Mouse (Mus musculus): ENCODE measurements around the gene Fto. TPM values are rescaled to one million over a fixed set of nuclear protein-coding genes. Genes with fewer than 3 reads are reported as not detected.

The Fto gene
- polyA plus RNA-seq, 1 experiment: 151 TPM

DNA sequence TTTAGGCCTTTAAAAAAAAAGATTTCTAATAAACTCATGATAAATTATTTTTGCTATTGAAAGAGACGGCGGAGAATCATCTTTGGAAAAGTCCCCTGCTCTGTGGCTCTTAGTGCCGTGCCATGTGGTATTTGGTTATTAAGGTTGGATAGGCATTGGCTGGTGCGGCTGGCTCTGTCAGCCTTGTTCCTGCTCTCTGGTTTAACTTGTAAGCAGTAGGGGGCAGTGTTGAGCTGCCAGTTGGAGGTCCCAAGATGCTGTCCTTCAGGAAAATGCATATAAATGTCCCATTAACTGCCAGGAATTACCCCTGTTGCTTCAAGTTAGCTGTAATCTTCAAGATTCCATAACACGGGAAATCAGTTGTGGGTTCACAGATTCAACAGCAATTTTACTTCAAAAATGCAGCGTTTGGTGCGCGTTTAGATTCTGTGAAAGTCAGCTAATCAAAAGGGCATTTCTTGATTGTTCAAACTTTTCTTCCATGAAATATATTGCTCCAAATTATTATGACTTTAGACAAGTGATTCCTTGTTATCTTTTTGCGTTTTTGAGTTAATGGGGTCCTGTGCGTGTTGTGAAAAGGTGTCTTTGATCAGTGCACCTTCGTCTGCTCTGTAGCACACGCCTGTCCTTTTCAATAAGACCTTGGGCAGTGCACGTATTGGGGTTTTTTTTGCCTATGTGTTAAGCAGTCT is 174.9 kb downstream of the Fto start:
- Histone ChIP-seq H3K4me3 (replicated peaks; ENCODE audit: insufficient read depth, low read depth, low read length) (no peak overlapping the region), H3K4me1 (ENCODE audit: control insufficient read depth, insufficient read depth, low read length) (no peaks in the 10 kb centered on the region), H3K27ac (ENCODE audit: insufficient read depth, low read length) (no peak overlapping the region), H3K27me3 (ENCODE audit: control insufficient read depth, insufficient read depth, low read length) (no peaks in the 10 kb centered on the region)
- peak; percentile 75 for TF ChIP-seq CTCF (IDR thresholded peaks at IDR 0.05; ENCODE audit: borderline replicate concordance, insufficient read depth, low read depth, low read length)
- TF ChIP-seq POLR2A (IDR thresholded peaks at IDR 0.05; ENCODE audit: borderline replicate concordance, insufficient read depth, low read length): no peak
- DNase-seq: peak; percentile 77 to 78
- WGBS: 60% methylated on average over 13 of the region's 13 CpGs

- no peaks in the 10 kb centered on the region for H3K4me1 ChIP-seq (ENCODE audit: control insufficient read depth, insufficient read depth, low read length)
Measured at GRCm38 (mm10) chr8:91488784-91489450, 175.6 kb downstream of the Fto start.

GRCm38 (mm10) chr8:91490065-91490464 is 176.7 kb downstream of the Fto start:
- DNase-seq: no peak
- H3K4me3 ChIP-seq (replicated peaks; ENCODE audit: insufficient read depth, low read depth, low read length): no peak overlapping the region
- H3K4me1 ChIP-seq (ENCODE audit: control insufficient read depth, insufficient read depth, low read length): peaks cover 4% of the 10 kb centered on the region; the same call in 1 of the 2 replicates
- no peak overlapping the region for H3K27ac ChIP-seq (ENCODE audit: insufficient read depth, low read length)
- WGBS: 82% methylated on average over 5 of the region's 5 CpGs
- TF ChIP-seq POLR2A (IDR thresholded peaks at IDR 0.05; ENCODE audit: borderline replicate concordance, insufficient read depth, low read length) (no peak), CTCF (IDR thresholded peaks at IDR 0.05; ENCODE audit: borderline replicate concordance, insufficient read depth, low read depth, low read length) (no peak)
- no peaks in the 10 kb centered on the region for H3K27me3 ChIP-seq (ENCODE audit: control insufficient read depth, insufficient read depth, low read length)

More at GRCm38 (mm10) chr8:91488784-91489450, 175.6 kb downstream of the Fto start:
- DNase-seq: no peak
- no peak overlapping the region for H3K27ac ChIP-seq (ENCODE audit: insufficient read depth, low read length)
- H3K27me3 ChIP-seq (ENCODE audit: control insufficient read depth, insufficient read depth, low read length): no peaks in the 10 kb centered on the region
- H3K4me3 ChIP-seq (replicated peaks; ENCODE audit: insufficient read depth, low read depth, low read length): no peak overlapping the region
- TF ChIP-seq POLR2A (IDR thresholded peaks at IDR 0.05; ENCODE audit: borderline replicate concordance, insufficient read depth, low read length) (no peak), CTCF (IDR thresholded peaks at IDR 0.05; ENCODE audit: borderline replicate concordance, insufficient read depth, low read depth, low read length) (no peak)
- WGBS: 94% methylated on average over 10 of the region's 10 CpGs

DNA sequence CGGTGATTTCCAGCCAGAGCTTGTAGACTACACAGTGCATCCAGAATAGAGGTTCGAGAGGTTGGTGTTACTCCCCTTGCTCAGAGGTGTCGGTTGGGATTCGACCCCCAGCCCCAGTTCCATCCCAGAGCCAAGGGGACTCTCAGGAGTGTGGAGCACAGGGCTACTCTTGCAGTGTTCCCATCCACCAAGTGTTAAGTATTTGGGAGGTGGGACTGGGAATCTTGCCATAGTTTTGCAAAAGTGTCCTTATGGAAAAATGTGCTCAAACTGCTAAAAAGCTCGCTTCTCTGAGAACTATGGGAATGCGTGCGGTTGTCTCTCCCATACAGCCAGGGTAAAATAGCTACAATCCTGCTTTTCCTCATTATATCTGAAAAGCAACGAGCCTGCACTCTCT is 180.0 kb downstream of the Fto start:
- WGBS: 93% methylated on average over 8 of the region's 8 CpGs
- no peak overlapping the region for H3K4me3 ChIP-seq (replicated peaks; ENCODE audit: insufficient read depth, low read depth, low read length)
- TF ChIP-seq POLR2A (IDR thresholded peaks at IDR 0.05; ENCODE audit: borderline replicate concordance, insufficient read depth, low read length) (no peak), CTCF (IDR thresholded peaks at IDR 0.05; ENCODE audit: borderline replicate concordance, insufficient read depth, low read depth, low read length) (no peak)
- H3K27ac ChIP-seq (ENCODE audit: insufficient read depth, low read length): no peak overlapping the region
- H3K27me3 ChIP-seq (ENCODE audit: control insufficient read depth, insufficient read depth, low read length): no peaks in the 10 kb centered on the region
- DNase-seq: no peak
- H3K4me1 ChIP-seq (ENCODE audit: control insufficient read depth, insufficient read depth, low read length): peaks cover 4% of the 10 kb centered on the region; the same call in 1 of the 2 replicates

DNA sequence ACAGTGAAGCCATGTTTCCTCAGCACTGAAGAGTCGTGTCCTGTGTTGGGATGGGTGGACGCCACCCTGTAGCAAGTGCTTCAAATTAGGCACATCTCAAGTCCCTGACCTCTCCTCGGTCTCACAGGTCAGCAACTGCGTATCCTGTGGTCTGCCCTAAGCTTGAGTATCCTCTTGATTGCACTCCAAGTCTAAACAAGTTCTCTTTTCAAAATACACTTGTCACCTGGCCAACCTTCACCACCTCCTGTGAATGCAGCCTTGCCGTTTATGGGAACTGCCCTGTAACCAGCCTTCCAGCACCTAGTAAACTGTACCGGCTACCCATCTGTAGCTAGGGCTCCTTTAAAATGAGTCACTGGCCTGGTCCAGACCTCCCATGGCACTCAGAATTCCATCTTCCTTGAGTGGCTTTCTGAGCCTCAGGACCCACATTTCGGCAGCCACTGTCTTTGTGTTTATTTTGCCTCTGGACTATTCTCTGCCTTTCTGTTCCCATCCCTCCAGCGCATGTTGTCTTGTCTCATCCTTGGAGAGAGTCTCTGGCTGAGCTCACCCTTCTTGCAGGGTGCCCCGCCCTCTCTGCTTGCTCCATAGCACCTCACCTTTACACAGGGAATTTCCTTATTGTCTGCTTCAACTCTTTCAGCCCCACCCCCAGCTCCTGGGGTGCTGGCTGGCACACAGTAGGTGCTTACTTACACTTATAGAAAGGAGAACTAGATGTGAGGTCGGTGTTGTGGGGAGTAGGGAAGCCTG is 181.4 kb downstream of the Fto start:
- H3K4me1 ChIP-seq (ENCODE audit: control insufficient read depth, insufficient read depth, low read length): peaks cover 6% of the 10 kb centered on the region
- 71% methylated on average over 10 of the region's 10 CpGs for WGBS
- no peak overlapping the region for H3K4me3 ChIP-seq (replicated peaks; ENCODE audit: insufficient read depth, low read depth, low read length)
- no peaks in the 10 kb centered on the region for H3K27me3 ChIP-seq (ENCODE audit: control insufficient read depth, insufficient read depth, low read length)
- TF ChIP-seq POLR2A (IDR thresholded peaks at IDR 0.05; ENCODE audit: borderline replicate concordance, insufficient read depth, low read length) (no peak), CTCF (IDR thresholded peaks at IDR 0.05; ENCODE audit: borderline replicate concordance, insufficient read depth, low read depth, low read length) (no peak)
- no peak overlapping the region for H3K27ac ChIP-seq (ENCODE audit: insufficient read depth, low read length)
- DNase-seq: no peak

DNA sequence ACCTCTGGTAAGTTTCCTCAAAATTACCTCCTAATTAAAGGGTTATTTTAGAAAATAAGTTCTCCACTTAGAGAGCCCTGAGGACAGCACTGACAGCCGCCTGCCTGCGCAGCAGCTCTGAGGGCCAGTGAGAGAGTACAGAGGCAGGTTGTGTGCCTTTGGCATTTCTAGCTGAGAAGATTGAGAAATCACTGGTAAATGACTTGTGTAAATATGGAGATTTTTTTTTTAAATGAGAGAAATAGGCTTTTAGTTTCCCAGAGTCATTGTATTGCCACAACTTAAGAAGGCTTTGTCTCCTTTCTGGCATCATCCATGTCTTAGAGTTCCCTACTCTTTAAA is 181.9 kb downstream of the Fto start:
- H3K4me3 ChIP-seq (replicated peaks; ENCODE audit: insufficient read depth, low read depth, low read length): no peak overlapping the region
- H3K4me1 ChIP-seq (ENCODE audit: control insufficient read depth, insufficient read depth, low read length): peaks cover 6% of the 10 kb centered on the region
- no peaks in the 10 kb centered on the region for H3K27me3 ChIP-seq (ENCODE audit: control insufficient read depth, insufficient read depth, low read length)
- no peak overlapping the region for H3K27ac ChIP-seq (ENCODE audit: insufficient read depth, low read length)
- no peak for DNase-seq
- 86% methylated on average over 2 of the region's 2 CpGs for WGBS
- TF ChIP-seq CTCF (IDR thresholded peaks at IDR 0.05; ENCODE audit: borderline replicate concordance, insufficient read depth, low read depth, low read length) (no peak), POLR2A (IDR thresholded peaks at IDR 0.05; ENCODE audit: borderline replicate concordance, insufficient read depth, low read length) (no peak)

- TF ChIP-seq POLR2A (IDR thresholded peaks at IDR 0.05; ENCODE audit: borderline replicate concordance, insufficient read depth, low read length): no peak
- TF ChIP-seq CTCF (IDR thresholded peaks at IDR 0.05; ENCODE audit: borderline replicate concordance, insufficient read depth, low read depth, low read length): no peak
- Histone ChIP-seq H3K4me3 (replicated peaks; ENCODE audit: insufficient read depth, low read depth, low read length) (no peak overlapping the region), H3K27ac (ENCODE audit: insufficient read depth, low read length) (no peak overlapping the region), H3K4me1 (ENCODE audit: control insufficient read depth, insufficient read depth, low read length) (peaks cover 6% of the 10 kb centered on the region), H3K27me3 (ENCODE audit: control insufficient read depth, insufficient read depth, low read length) (no peaks in the 10 kb centered on the region)
- no peak for DNase-seq
Measured at GRCm38 (mm10) chr8:91496000-91496399, 182.7 kb downstream of the Fto start.
